Mouse (Mus musculus) liver, postnatal 0 days (tissue): ENCODE results near the gene Vmn2r61. TPM values are rescaled to one million over a fixed set of nuclear protein-coding genes. Genes with fewer than 3 reads are reported as not detected.

Experiments used
- ATAC-seq: fragments of 200-750 bp; cut with Nextera tagmentation; 2 replicates; pipeline ENCODE4 v1.8.0; 2017; ENCODE audit warnings: mild to moderate bottlenecking, moderate library complexity
- DNase-seq: peaks from one replicate; pipeline ENCODE4 v3.0.0-alpha.2; 2016
- H3K27ac ChIP-seq: fragments of 300-500 bp; sonication (generic); 2 replicates; pipeline ENCODE4 v1.5.1; 2014; ENCODE audit warnings: antibody characterized with exemption, moderate library complexity, mild to moderate bottlenecking, low read depth
- H3K27me3 ChIP-seq: fragments of 300-500 bp; sonication (generic); 2 replicates; pipeline ENCODE4 v1.6.1; 2014; ENCODE audit warnings: low read length, control low read depth, mixed read lengths; ENCODE audit not compliant: insufficient read depth
- H3K36me3 ChIP-seq: fragments of 300-500 bp; sonication (generic); replicated peaks from 2 replicates; pipeline ENCODE4 v1.6.1; 2014; ENCODE audit warnings: mild to moderate bottlenecking, control low read depth, low read length, moderate library complexity, mixed read lengths; ENCODE audit not compliant: insufficient read depth
- H3K4me1 ChIP-seq: fragments of 300-500 bp; sonication (generic); 2 replicates; pipeline ENCODE4 v1.6.1; 2014; ENCODE audit warnings: antibody characterized with exemption, mild to moderate bottlenecking, control low read depth; ENCODE audit not compliant: insufficient read depth
- H3K4me2 ChIP-seq: fragments of 300-500 bp; sonication (generic); 2 replicates; pipeline ENCODE4 v1.6.1; 2014; ENCODE audit warnings: low read depth, mild to moderate bottlenecking, low read length, moderate library complexity, mixed read lengths
- H3K4me3 ChIP-seq: fragments of 300-500 bp; sonication (generic); 2 replicates; pipeline ENCODE4 v1.5.1; 2014; ENCODE audit warnings: low read depth, low read length
- H3K9ac ChIP-seq: fragments of 300-500 bp; sonication (generic); replicated peaks from 2 replicates; pipeline ENCODE4 v1.6.1; 2014; ENCODE audit warnings: mild to moderate bottlenecking, moderate library complexity
- H3K9me3 ChIP-seq: fragments of 300-500 bp; sonication (generic); 2 replicates; pipeline ENCODE4 v1.6.1; 2016; ENCODE audit warnings: mild to moderate bottlenecking, control low read depth, low read length, mixed read lengths
- CTCF ChIP-seq: sonication (generic); IDR thresholded peaks from 2 replicates; pipeline ENCODE4 v1.5.1; 2016; ENCODE audit warnings: antibody characterized with exemption, low read depth
- EP300 ChIP-seq: IDR thresholded peaks from 2 replicates; pipeline ENCODE4 v1.6.1; 2016; ENCODE audit warnings: antibody characterized with exemption, low read depth, mild to moderate bottlenecking
- WGBS: fragments of 180-500 bp; shearing (Covaris S2); extraction: QIAGEN DNeasy Blood & Tissue Kit; methylation state at CpG from one replicate; pipeline ENCODE4 v1.1.7; 2014; ENCODE audit not compliant: insufficient replicate concordance; 5-methylcytosine and 5-hydroxymethylcytosine counted together
- polyA plus RNA-seq: library from polyadenylated mRNA; unstranded; fragments of >200 nt; fragmentation: Nextera tagmentation; extraction: Ambion mirVana; gene quantifications from 2 replicates; pipeline ENCODE4 v1.2.1, GENCODE M21; 2015

The Vmn2r61 gene
- polyA plus RNA-seq = not detected in 2 replicates

GRCm38 (mm10) chr7:42259753-42260152 is at the start of gene Vmn2r61:
Vmn2r61 (plus strand) TSS chr7:42260053.
- no peaks in the 10 kb centered on the region for H3K36me3 ChIP-seq
- 70% methylated on average over 1 of the region's 1 CpGs for WGBS
- no peak within 1 kb of the TSS for H3K27ac ChIP-seq
- peaks cover 5% of the 10 kb centered on the region; the same call in 1 of the 2 replicates for H3K9me3 ChIP-seq
- no peak within 1 kb of the TSS for H3K4me3 ChIP-seq
- ATAC-seq (no peak), DNase-seq (no peak)
- H3K4me1 ChIP-seq = no peaks in the 10 kb centered on the region
- TF ChIP-seq CTCF = no peak
- no peak for TF ChIP-seq EP300
- H3K9ac ChIP-seq = no peak within 1 kb of the TSS
- H3K27me3 ChIP-seq = no peaks in the 10 kb centered on the region
- no peak within 1 kb of the TSS for H3K4me2 ChIP-seq

Other genes starting within 250 kb of the Vmn2r61 start
- not detected in 2 replicates for gene Vmn2r59, start 201.0 kb upstream of the Vmn2r61 start, polyA plus RNA-seq
- not detected in 2 replicates for gene Vmn2r60, start 152.3 kb upstream of the Vmn2r61 start, polyA plus RNA-seq
- gene 4933421I07Rik, start 188.1 kb downstream of the Vmn2r61 start, polyA plus RNA-seq = not detected in 2 replicates
- gene Zfp141, start 245.7 kb downstream of the Vmn2r61 start, polyA plus RNA-seq = 2.0 TPM in 2 replicates